Mouse (Mus musculus): Measurements from ENCODE around the gene Lst1. TPM values are rescaled to one million over a fixed set of nuclear protein-coding genes. Genes with fewer than 3 reads are reported as not detected.
A peak's percentile ranks its signal among the peaks of the same experiment; 100 is the strongest.

Lst1 gene
- total and polyA plus RNA-seq, 3 experiments = 15.2 to 29.0 TPM; not detected in 1

GRCm38 (mm10) chr17:35185639-35186611, 2.3 kb downstream of the Lst1 start:
- H3K4me1 ChIP-seq (ENCODE audit: control insufficient read depth in 1 of 2, insufficient read depth in 2 of 2, low read length in 2 of 2) = peaks cover 15 to 43% of the 10 kb centered on the region in 2 experiments
- peaks cover 0 to 33% of the 10 kb centered on the region in 2 experiments; a peak in 2 of 4 replicates for H3K36me3 ChIP-seq (ENCODE audit: control insufficient read depth in 1 of 2, insufficient read depth in 2 of 2, low read length in 2 of 2)
- H3K79me2 ChIP-seq (ENCODE audit: control insufficient read depth, insufficient read depth, low read length, poor library complexity) = no peaks in the 10 kb centered on the region
- H3K4me3 ChIP-seq (ENCODE audit: control insufficient read depth in 1 of 2, insufficient read depth in 1 of 2, low read depth in 2 of 2, low read length in 2 of 2) = peak overlapping the region; percentile 79 to 86
- H3K27ac ChIP-seq (ENCODE audit: control insufficient read depth, low read depth, low read length) = peak overlapping the region; percentile 93
- peak overlapping the region; percentile 79 for H3K9ac ChIP-seq (ENCODE audit: control insufficient read depth, low read depth, low read length, poor library complexity, severe bottlenecking)
- DNase-seq (ENCODE audit: low read depth, low spot score) = peak; percentile 95
- H3K9me3 ChIP-seq (replicated peaks; ENCODE audit: insufficient read depth, low read length) = no peaks in the 10 kb centered on the region
- no peaks in the 10 kb centered on the region for H3K27me3 ChIP-seq (ENCODE audit: control insufficient read depth in 1 of 2, insufficient read depth in 2 of 2, low read length in 2 of 2)
- TF ChIP-seq KAT2A (conservative IDR thresholded peaks at IDR 0.05; ENCODE audit: low read depth, low read length) = no peak
- TF ChIP-seq HCFC1 (IDR thresholded peaks at IDR 0.05; ENCODE audit: low read depth, low read length) = peak; percentile 47; the same call in 1 of the 2 replicates
- TF ChIP-seq TBP (IDR thresholded peaks at IDR 0.05; ENCODE audit: low read depth, low read length) = peak; percentile 83
- TF ChIP-seq NELFE (IDR thresholded peaks at IDR 0.05; ENCODE audit: low read depth, low read length) = peak; percentile 47; the same call in 1 of the 2 replicates
- peak; percentile 81; the same call in 1 of the 2 replicates for TF ChIP-seq SIN3A (IDR thresholded peaks at IDR 0.05; ENCODE audit: low read length)
- no peak for TF ChIP-seq POLR2AphosphoS5 (IDR thresholded peaks at IDR 0.05; ENCODE audit: borderline replicate concordance, low read depth, low read length)
- TF ChIP-seq MEF2A (IDR thresholded peaks at IDR 0.05; ENCODE audit: extremely low read depth, insufficient replicate concordance, low read depth, low read length, poor library complexity, severe bottlenecking) = no peak
- peak; percentile 73; the same call in 1 of the 2 replicates for TF ChIP-seq MAX (IDR thresholded peaks at IDR 0.05; ENCODE audit: low read length)
- TF ChIP-seq TAL1 (IDR thresholded peaks at IDR 0.05; ENCODE audit: low read length) = peak; percentile 24; the same call in 1 of the 2 replicates
- TF ChIP-seq RAD21 (IDR thresholded peaks at IDR 0.05; ENCODE audit: low read depth, low read length) = no peak
- TF ChIP-seq USF2 (IDR thresholded peaks at IDR 0.05; ENCODE audit: borderline replicate concordance in 1 of 2, insufficient read depth in 1 of 2, low read depth in 1 of 2, low read length in 2 of 2) = no peak
- TF ChIP-seq CHD1 (IDR thresholded peaks at IDR 0.05; ENCODE audit: low read depth, low read length) = no peak
- TF ChIP-seq USF1 (IDR thresholded peaks at IDR 0.05; ENCODE audit: low read depth, low read length) = peak; percentile 70
- TF ChIP-seq MAZ (IDR thresholded peaks at IDR 0.05; ENCODE audit: low read depth, low read length) = no peak
- TF ChIP-seq EP300 (IDR thresholded peaks at IDR 0.05; ENCODE audit: low read depth in 1 of 2, low read length in 2 of 2) = peak in 1 of 2 experiments; percentile 38; a peak in 3 of 4 replicates
- TF ChIP-seq ZMIZ1 (IDR thresholded peaks at IDR 0.05; ENCODE audit: low read depth, low read length) = no peak
- TF ChIP-seq MXI1 (IDR thresholded peaks at IDR 0.05; ENCODE audit: low read depth, low read length) = peak; percentile 64; the same call in 1 of the 2 replicates
- no peak for TF ChIP-seq CHD2 (IDR thresholded peaks at IDR 0.05; ENCODE audit: low read length)
- no peak for TF ChIP-seq GABPA (IDR thresholded peaks at IDR 0.05; ENCODE audit: low read depth, low read length)
- peak; percentile 75; the same call in 1 of the 2 replicates for TF ChIP-seq BHLHE40 (IDR thresholded peaks at IDR 0.05; ENCODE audit: borderline replicate concordance, low read depth, low read length)
- TF ChIP-seq ZNF384 (IDR thresholded peaks at IDR 0.05; ENCODE audit: low read depth, low read length) = 0 out of 2 replicates have a peak, but pooled peaks have one; percentile 11
- peak; percentile 76 for TF ChIP-seq ELF1 (IDR thresholded peaks at IDR 0.05; ENCODE audit: low read depth, low read length)
- TF ChIP-seq POLR2A (IDR thresholded peaks at IDR 0.05; ENCODE audit: control insufficient read depth in 1 of 2, insufficient read depth in 1 of 2, low read depth in 1 of 2, low read length in 2 of 2, poor library complexity in 1 of 2) = peak in 1 of 2 experiments; percentile 65; a peak in 1 of 4 replicates
- 0 out of 2 replicates have a peak, but pooled peaks have one; percentile 2 for TF ChIP-seq GATA1 (IDR thresholded peaks at IDR 0.05; ENCODE audit: low read depth, low read length)
- TF ChIP-seq MAFK (IDR thresholded peaks at IDR 0.05; ENCODE audit: borderline replicate concordance, low read depth, low read length) = 0 out of 2 replicates have a peak, but pooled peaks have one; percentile 37
- no peak for TF ChIP-seq E2F4 (IDR thresholded peaks at IDR 0.05; ENCODE audit: borderline replicate concordance, low read depth, low read length)
- TF ChIP-seq MYB (IDR thresholded peaks at IDR 0.05; ENCODE audit: low read depth, low read length) = peak; percentile 67; the same call in 1 of the 2 replicates
- TF ChIP-seq UBTF (IDR thresholded peaks at IDR 0.05; ENCODE audit: borderline replicate concordance, insufficient read depth, low read depth, low read length) = no peak
- peak; percentile 88 for TF ChIP-seq MYC (IDR thresholded peaks at IDR 0.05; ENCODE audit: low read depth, low read length)
- no peak for TF ChIP-seq RCOR1 (IDR thresholded peaks at IDR 0.05; ENCODE audit: low read depth, low read length)
- TF ChIP-seq SMC3 (IDR thresholded peaks at IDR 0.05; ENCODE audit: low read depth, low read length) = 0 out of 2 replicates have a peak, but pooled peaks have one; percentile 12
- 0 out of 2 replicates have a peak, but pooled peaks have one; percentile 37 for TF ChIP-seq TCF12 (IDR thresholded peaks at IDR 0.05; ENCODE audit: low read depth, low read length)
- no peak for TF ChIP-seq JUND (IDR thresholded peaks at IDR 0.05; ENCODE audit: low read depth, low read length)

Measured in MEL (cell line).